Mouse (Mus musculus) intestine, postnatal 0 days (tissue): Measurements from ENCODE around the gene Tmem150a. TPM values are rescaled to one million over a fixed set of nuclear protein-coding genes. Genes with fewer than 3 reads are reported as not detected.

Experiments used
- ATAC-seq: fragments of 200-750 bp; cut with Nextera tagmentation; 2 replicates; pipeline ENCODE4 v1.8.0; 2017; ENCODE audit warnings: mild to moderate bottlenecking, moderate TSS enrichment, moderate library complexity
- H3K27ac ChIP-seq: fragments of 300-500 bp; sonication (generic); 2 replicates; pipeline ENCODE4 v1.5.1; 2014; ENCODE audit warnings: mild to moderate bottlenecking, low read depth, low read length, moderate library complexity
- H3K27me3 ChIP-seq: fragments of 300-500 bp; sonication (generic); replicated peaks from 2 replicates; pipeline ENCODE4 v1.6.1; 2014; ENCODE audit warnings: low read length, mixed read lengths; ENCODE audit not compliant: control insufficient read depth, insufficient read depth
- H3K36me3 ChIP-seq: fragments of 300-500 bp; sonication (generic); 2 replicates; pipeline ENCODE4 v1.6.1; 2014; ENCODE audit warnings: mild to moderate bottlenecking, moderate library complexity; ENCODE audit not compliant: control insufficient read depth, insufficient read depth
- H3K4me1 ChIP-seq: fragments of 300-500 bp; sonication (generic); replicated peaks from 2 replicates; pipeline ENCODE4 v1.6.1; 2014; ENCODE audit warnings: antibody characterized with exemption, low read length, mixed read lengths; ENCODE audit not compliant: control insufficient read depth, insufficient read depth
- H3K4me2 ChIP-seq: fragments of 300-500 bp; sonication (generic); replicated peaks from 2 replicates; pipeline ENCODE4 v1.6.1; 2014; ENCODE audit warnings: low read depth, mild to moderate bottlenecking, moderate library complexity
- H3K4me3 ChIP-seq: fragments of 300-500 bp; sonication (generic); 2 replicates; pipeline ENCODE4 v1.5.1; 2014; ENCODE audit warnings: low read depth, low read length
- H3K9ac ChIP-seq: fragments of 300-500 bp; sonication (generic); 2 replicates; pipeline ENCODE4 v1.6.1; 2014; ENCODE audit warnings: mild to moderate bottlenecking, low read depth, low read length
- H3K9me3 ChIP-seq: fragments of 300-500 bp; sonication (generic); 2 replicates; pipeline ENCODE4 v1.6.1; 2016; ENCODE audit warnings: mixed run types; ENCODE audit not compliant: control insufficient read depth
- CTCF ChIP-seq: sonication (generic); IDR thresholded peaks from 2 replicates; pipeline ENCODE4 v1.5.1; 2016; ENCODE audit warnings: low read depth, mild to moderate bottlenecking, control low read depth, antibody characterized with exemption, moderate library complexity
- WGBS: fragments of 180-500 bp; shearing (Covaris S2); extraction: QIAGEN DNeasy Blood & Tissue Kit; methylation state at CpG from one replicate; pipeline ENCODE4 v1.1.7; 2014; 5-methylcytosine and 5-hydroxymethylcytosine counted together
- polyA plus RNA-seq: library from polyadenylated mRNA; unstranded; fragments of >200 nt; fragmentation: Nextera tagmentation; extraction: Ambion mirVana; gene quantifications from 2 replicates; pipeline ENCODE4 v1.2.1, GENCODE M21; 2015

The Tmem150a gene
- polyA plus RNA-seq, 1 experiment from 2014 or later, result 12.4 TPM

DNA sequence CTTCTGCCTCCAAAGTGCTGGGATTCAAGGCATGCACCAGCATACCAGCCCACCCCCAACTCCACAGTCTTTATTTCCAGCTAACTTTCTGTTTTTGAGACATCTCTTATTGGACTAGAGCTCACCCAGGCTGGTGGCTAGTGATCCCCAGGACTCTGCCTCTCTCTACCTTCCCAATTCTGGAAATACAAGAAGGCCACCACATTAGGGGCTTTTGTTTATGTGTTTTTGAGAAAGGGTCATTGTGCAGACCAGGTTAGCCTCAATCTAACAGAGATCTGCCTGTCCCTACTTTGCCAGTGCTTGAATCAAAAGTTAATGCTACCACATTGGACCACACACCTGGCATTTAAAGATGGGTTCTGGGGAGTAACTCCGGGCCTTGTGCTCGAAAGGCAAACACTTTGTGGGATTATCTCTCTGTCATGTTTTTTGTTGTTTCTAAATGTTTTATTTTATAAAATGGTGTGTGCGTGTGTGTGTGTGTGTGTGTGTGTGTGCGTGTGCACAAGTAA, 12.3 kb downstream of the Tmem150a start:
- H3K4me2 ChIP-seq, result no peak overlapping the region
- no peak for ATAC-seq
- H3K36me3 ChIP-seq, result no peaks in the 10 kb centered on the region
- no peak overlapping the region for H3K27ac ChIP-seq
- no peak overlapping the region for H3K9ac ChIP-seq
- no peaks in the 10 kb centered on the region for H3K4me1 ChIP-seq
- H3K4me3 ChIP-seq, result no peak overlapping the region
- TF ChIP-seq CTCF, result no peak
- WGBS, result 78% methylated on average over 4 of the region's 4 CpGs
- no peaks in the 10 kb centered on the region for H3K27me3 ChIP-seq
- no peaks in the 10 kb centered on the region for H3K9me3 ChIP-seq

DNA sequence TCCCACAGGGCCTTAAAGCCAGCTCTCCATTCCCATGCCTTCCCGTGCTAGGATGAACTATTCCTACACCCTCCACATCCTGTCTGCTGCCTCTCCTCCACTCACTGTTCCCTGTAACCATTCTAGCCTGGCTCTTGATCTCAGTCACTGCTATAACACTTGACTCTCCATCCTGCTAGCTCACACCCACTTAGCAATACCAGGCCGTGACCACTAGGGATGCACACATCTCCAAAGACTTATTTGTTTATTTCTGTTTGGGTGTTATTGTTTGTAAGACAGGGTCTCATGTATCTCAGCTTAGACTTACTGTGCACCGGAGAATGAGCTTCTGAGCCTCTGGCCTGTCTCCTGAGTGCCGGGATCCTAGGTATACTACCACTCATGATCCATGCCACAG, 14.3 kb downstream of the Tmem150a start:
- Histone ChIP-seq H3K27ac (no peak overlapping the region), H3K4me2 (no peak overlapping the region), H3K36me3 (no peaks in the 10 kb centered on the region), H3K9me3 (no peaks in the 10 kb centered on the region), H3K4me1 (0 out of 2 replicates have a peak, but pooled peaks cover 3% of the 10 kb centered on the region), H3K27me3 (no peaks in the 10 kb centered on the region), H3K4me3 (no peak overlapping the region), H3K9ac (no peak overlapping the region)
- no peak for ATAC-seq
- WGBS, result 85% methylated on average over 4 of the region's 4 CpGs
- TF ChIP-seq CTCF, result peak; percentile 43

DNA sequence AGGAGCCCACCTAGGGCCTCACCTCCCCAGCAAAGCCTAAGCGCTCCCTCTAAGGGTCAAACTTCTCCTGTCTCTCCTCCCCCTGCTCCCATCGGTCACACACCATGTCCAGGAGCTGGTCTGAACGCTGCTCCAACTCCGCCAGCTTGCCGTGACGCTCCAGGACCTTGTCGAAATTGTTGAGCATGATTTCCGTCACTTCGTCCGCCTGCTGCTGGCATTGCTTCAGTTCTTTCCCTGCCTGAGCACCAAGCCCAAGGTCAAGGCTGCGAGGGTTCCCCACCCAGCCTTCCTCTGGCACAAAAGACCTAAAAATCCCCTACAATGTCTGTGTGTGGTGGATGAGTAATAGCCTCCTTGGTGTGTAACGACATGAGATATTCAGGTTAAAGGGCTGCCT, 14.8 kb downstream of the Tmem150a start:
- H3K27me3 ChIP-seq, result no peaks in the 10 kb centered on the region
- TF ChIP-seq CTCF, result no peak
- no peak overlapping the region for H3K4me2 ChIP-seq
- WGBS, result 84% methylated on average over 12 of the region's 12 CpGs
- 0 out of 2 replicates have a peak, but pooled peaks cover 3% of the 10 kb centered on the region for H3K4me1 ChIP-seq
- H3K9me3 ChIP-seq, result no peaks in the 10 kb centered on the region
- ATAC-seq, result no peak
- no peak overlapping the region for H3K27ac ChIP-seq
- H3K9ac ChIP-seq, result no peak overlapping the region
- no peaks in the 10 kb centered on the region for H3K36me3 ChIP-seq
- H3K4me3 ChIP-seq, result no peak overlapping the region

DNA sequence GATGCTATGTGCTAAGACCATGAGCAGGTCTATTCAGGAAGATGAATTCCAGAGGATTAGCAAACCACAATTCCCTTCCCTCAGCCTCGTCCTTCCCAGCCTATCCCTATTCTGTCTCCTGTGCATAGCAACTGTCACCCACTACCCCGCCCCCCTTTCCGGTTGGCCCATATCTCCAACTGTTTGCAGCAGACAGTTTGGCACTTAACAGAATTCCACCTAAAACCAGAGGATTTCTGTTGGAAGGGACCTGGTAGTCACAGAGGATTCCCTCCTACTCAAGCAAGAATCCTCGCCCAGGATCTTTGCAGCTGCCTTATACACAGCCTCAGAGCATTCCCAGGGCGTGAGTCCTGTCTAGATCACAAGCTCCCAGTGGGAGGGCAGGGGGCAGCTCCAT, 15.9 kb downstream of the Tmem150a start:
- ATAC-seq, result no peak
- Histone ChIP-seq H3K27ac (no peak overlapping the region), H3K4me2 (no peak overlapping the region), H3K27me3 (no peaks in the 10 kb centered on the region), H3K4me3 (no peak overlapping the region), H3K9ac (no peak overlapping the region), H3K9me3 (no peaks in the 10 kb centered on the region), H3K4me1 (0 out of 2 replicates have a peak, but pooled peaks cover 3% of the 10 kb centered on the region), H3K36me3 (no peaks in the 10 kb centered on the region)
- no peak for TF ChIP-seq CTCF
- WGBS, result 52% methylated on average over 5 of the region's 5 CpGs

DNA sequence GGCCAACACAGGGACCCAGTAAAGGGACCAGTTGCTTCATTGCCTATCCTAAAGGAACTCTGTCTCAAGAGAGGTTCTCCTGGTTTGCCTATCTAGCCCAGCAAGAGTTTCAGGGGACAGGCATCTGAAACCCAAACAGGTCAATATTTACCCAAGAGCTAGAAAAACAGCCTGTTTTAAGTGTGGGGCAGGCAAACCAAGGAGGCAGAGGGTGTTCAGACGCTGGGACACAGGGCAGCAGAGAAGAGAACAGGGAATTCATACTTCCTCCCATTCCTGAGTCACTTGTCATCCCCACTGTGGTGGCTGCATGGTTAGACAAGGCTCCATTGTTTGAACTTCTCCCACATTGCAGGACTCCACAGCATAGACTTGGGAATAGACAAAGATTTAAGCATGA, 16.3 kb downstream of the Tmem150a start:
- Histone ChIP-seq H3K27me3 (no peaks in the 10 kb centered on the region), H3K27ac (no peak overlapping the region), H3K4me2 (no peak overlapping the region), H3K4me1 (0 out of 2 replicates have a peak, but pooled peaks cover 3% of the 10 kb centered on the region), H3K4me3 (no peak overlapping the region), H3K9ac (no peak overlapping the region), H3K36me3 (no peaks in the 10 kb centered on the region), H3K9me3 (no peaks in the 10 kb centered on the region)
- no peak for ATAC-seq
- no peak for TF ChIP-seq CTCF
- 25% methylated on average over 1 of the region's 1 CpGs for WGBS

DNA sequence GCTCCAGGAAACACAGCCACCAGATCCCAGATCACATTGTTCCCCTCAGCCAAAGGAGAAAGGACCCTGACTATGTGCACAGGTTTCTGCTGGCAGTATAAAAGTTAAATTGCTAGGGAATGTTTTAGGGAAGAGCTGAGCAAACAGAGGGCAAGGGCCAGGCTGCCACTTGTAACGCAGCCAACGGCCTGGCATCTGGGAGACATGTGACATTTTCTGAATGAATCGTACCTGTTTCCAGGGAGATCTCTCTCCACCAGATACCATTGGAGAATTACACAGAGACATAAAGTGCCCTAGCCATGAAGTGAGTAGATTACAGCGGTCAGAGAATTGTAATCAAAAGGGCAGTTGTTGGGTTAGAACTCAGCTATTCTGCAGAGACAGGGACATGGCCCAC, 17.9 kb downstream of the Tmem150a start:
- Histone ChIP-seq H3K27ac (0 out of 2 replicates have a peak overlapping the region, but pooled peaks have one; percentile 11), H3K9me3 (no peaks in the 10 kb centered on the region), H3K27me3 (no peaks in the 10 kb centered on the region), H3K4me1 (0 out of 2 replicates have a peak, but pooled peaks cover 3% of the 10 kb centered on the region), H3K36me3 (no peaks in the 10 kb centered on the region), H3K4me2 (no peak overlapping the region), H3K4me3 (no peak overlapping the region), H3K9ac (no peak overlapping the region)
- 46% methylated on average over 4 of the region's 4 CpGs for WGBS
- TF ChIP-seq CTCF, result no peak
- no peak for ATAC-seq

DNA sequence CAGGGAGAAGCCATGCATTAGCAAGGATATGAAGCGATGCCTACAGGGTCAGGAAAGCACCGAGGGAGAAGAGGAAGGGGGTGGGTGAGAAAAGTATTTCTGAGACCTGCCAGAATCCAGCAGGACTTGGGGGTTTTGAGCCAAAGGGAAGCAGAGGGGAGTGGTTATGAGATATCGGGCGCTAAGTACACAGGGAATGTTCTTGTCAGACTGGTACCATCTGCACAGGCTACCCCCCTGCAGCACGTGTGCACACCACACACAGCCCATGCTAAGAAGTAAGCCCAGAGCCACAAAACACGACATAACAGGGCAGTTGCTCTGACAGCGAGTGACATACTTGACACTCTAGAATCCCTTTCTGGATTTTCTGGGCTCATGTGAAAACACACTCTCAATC, 19.0 kb downstream of the Tmem150a start:
- 0 out of 2 replicates have a peak, but pooled peaks cover 3% of the 10 kb centered on the region for H3K4me1 ChIP-seq
- no peak overlapping the region for H3K27ac ChIP-seq
- H3K9ac ChIP-seq, result no peak overlapping the region
- H3K4me3 ChIP-seq, result no peak overlapping the region
- H3K27me3 ChIP-seq, result no peaks in the 10 kb centered on the region
- no peaks in the 10 kb centered on the region for H3K9me3 ChIP-seq
- TF ChIP-seq CTCF, result no peak
- no peak overlapping the region for H3K4me2 ChIP-seq
- 53% methylated on average over 7 of the region's 7 CpGs for WGBS
- no peak for ATAC-seq
- no peaks in the 10 kb centered on the region for H3K36me3 ChIP-seq
